Mouse (Mus musculus) CH12F3 (cell line): Measurements from ENCODE around the gene Irs1.

Experiments
- in situ Hi-C: fragments of 300-500 bp; cut with MboI; formaldehyde crosslinking; loops from 2 replicates; pipeline ENCODE4 v1.14.3; 2020; ENCODE audit warnings: low sequenced_read_pairs

The Irs1 gene

GRCm38 (mm10) chr1:82260055-82260454 lies 31.2 kb downstream of the Irs1 start:
- in situ Hi-C loops, result no loop called here

DNA sequence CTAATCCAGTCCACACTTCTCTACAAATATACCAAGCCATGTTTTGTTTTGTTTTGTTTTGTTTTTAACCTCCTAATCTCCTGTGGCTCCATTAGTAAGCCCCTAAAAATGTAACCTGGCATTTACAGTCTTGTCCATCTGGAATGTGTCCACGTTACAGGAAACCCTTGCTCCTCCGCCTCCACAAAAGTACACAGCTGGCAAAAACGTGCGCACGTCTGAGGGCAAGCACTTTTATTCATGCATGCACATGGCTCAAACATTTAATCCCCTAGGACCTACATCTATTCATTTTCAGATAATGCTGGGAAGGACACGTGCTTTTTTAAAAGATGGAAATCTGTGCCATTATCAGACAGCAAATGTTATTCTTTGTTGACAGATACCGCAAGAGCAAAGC lies 32.9 kb downstream of the Irs1 start:
- in situ Hi-C loops, result no loop called here

DNA sequence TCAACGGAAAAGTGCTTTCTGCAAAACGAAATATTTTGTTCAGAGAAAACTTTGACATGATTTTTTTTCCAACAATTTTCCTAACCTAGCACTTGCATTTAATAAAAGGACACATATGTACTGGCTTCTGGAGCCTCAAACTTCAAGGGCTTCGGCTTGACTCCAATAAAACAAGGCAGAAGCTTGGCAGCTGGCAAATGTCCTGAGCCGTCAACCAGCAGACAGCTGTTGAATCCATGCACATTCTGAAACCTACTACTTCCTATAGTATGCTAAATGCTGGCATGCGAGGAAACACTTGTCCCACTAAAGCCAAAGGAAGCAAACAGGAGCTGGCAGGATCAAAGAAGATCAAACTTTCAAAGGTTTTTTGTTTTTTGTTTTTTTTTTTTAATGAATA lies 33.8 kb downstream of the Irs1 start:
- in situ Hi-C loops, result no loop called here

GRCm38 (mm10) chr1:82253789-82254445 lies 37.3 kb downstream of the Irs1 start:
- in situ Hi-C loops, result no loop called here

GRCm38 (mm10) chr1:82247221-82247951 lies 43.8 kb downstream of the Irs1 start:
- in situ Hi-C loops, result no loop called here

DNA sequence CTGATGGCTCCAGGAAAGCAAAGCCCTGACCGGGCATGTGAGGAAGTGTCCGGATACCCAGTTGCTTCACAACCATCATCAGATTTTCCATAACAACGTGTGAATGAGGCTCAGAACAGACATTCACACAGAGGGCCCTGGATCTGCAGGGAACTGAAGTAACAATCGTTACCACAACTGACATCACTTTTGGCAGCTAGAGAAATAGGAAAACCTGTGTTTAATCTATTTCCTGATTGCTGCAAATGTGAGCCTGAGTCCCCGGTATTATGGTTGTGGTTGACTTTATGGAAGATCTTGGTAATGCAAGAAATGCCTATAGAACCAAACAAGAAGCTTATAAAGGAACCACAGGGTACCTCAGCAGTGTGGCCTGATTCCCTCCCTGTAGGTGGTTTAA lies 46.2 kb downstream of the Irs1 start:
- in situ Hi-C loops, result no loop called here

- in situ Hi-C loops, result no loop called here
Observed at GRCm38 (mm10) chr1:82243260-82243825, 47.9 kb downstream of the Irs1 start.

DNA sequence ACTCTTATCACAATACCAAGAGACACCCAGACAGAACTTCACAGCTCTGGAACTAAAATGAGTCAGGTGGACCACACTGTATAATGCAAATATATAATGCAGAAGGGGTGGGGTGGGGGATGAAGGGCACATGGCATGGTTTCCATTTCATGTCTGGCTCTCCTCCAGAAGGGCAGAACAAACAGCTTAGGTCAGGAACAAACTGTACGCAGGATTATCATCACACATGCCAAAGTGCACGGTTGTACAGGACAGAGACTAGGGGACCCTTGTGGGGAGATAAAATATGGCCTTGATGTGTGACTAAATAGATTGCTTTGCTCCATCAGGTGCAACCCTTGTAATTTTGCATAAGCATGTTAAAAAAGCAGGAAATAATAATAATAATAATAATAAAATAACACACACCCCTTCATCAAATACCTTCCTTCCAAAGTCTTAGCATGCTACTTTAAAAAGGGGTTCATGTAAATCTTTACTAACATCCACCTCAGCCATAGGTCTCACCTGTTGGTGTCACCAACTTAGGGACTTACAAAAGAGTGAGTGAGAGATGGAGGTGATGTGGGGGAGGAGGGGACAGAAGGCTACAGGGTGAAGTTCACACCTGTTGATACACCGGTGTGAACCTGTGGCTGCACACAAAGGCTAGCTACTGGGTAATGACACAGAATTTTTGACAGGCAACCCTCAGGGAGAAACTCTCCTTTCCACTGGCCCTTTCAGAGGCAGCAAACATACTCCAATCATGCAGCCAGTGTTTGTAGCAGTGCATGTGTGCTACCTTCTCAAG lies 51.6 kb downstream of the Irs1 start:
- in situ Hi-C loops, result no loop called here

GRCm38 (mm10) chr1:82238245-82238644 lies 53.0 kb downstream of the Irs1 start:
- in situ Hi-C loops, result no loop called here

GRCm38 (mm10) chr1:82235455-82236104 lies 55.6 kb downstream of the Irs1 start:
- in situ Hi-C loops, result no loop called here

DNA sequence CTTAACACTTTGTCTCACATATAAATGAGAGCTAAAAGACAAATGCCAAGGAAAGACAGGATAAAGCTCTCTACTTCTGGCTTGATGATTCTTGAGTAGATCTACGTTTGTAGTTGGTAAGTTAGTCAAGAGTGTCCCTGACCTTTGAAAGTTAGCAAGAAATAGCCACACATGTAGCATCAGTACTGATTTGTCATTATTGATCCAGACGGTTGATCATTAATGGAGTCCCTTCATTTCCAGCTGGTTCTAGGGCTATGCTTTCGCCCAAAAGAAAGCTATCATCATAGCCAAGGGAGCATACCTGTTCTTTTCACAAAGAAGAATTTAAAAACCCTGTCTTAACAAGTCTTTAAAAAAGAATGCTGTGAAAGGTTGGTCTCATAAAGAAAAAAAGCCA lies 56.6 kb downstream of the Irs1 start:
- in situ Hi-C loops, result no loop called here

- in situ Hi-C loops, result no loop called here
Observed at GRCm38 (mm10) chr1:82232812-82233211, 58.4 kb downstream of the Irs1 start, which contains the start of gene Gm9747. TSS of gene Gm9747 (plus strand) at chr1:82233112.

DNA sequence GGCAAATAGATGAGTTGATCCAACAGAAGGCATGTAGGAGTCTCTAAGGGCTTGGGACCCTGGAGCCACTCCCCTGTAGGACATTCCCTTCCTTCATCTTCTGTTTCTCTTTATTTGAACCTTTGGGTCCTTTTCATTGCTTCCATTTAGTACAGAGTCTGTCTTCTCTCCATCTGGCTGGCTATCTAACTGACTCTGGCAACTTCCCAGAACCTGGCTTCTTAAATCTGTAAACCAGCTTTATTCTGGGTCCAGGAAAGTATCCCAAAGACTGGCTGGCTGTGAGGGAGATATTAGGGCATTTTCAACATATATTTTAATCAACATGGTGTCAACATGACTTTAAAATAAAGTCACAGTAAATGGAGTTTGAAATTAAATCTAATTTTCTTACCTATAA lies 62.4 kb downstream of the Irs1 start:
- in situ Hi-C loops, result no loop called here

DNA sequence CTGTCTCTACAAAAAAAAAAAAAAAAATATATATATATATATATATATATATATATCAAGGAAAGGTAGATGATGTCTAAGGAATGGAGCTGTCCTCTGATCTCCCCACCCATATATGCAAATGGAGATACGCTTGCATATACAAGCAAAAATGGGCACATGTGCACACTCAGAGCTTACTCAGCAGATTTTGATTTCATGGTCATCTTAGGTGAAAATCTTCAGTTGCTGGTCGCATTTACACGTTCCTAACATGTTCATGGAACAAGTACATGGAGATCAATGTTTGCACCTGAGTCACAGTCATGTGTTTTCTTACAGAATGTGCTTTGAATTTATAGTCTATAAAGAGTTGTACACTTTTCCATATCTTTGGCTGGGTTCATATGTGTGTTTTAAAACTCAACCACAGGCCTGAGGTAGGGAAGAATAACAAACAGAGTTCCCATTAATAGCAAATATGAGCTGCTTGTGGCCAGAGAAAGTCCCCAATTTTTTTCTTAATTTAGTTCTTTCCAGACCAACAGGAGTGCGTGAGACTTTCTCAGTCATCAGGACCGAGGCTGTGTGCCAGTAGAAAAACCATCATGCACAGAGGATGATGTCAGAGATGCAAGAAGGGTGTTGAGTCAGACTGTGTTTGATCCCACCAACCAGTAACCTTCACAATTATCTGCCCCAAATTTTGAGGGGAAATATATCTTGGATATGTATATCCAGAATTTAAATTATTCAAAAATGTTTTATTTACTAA lies 68.0 kb downstream of the Irs1 start:
- in situ Hi-C loops, result no loop called here

DNA sequence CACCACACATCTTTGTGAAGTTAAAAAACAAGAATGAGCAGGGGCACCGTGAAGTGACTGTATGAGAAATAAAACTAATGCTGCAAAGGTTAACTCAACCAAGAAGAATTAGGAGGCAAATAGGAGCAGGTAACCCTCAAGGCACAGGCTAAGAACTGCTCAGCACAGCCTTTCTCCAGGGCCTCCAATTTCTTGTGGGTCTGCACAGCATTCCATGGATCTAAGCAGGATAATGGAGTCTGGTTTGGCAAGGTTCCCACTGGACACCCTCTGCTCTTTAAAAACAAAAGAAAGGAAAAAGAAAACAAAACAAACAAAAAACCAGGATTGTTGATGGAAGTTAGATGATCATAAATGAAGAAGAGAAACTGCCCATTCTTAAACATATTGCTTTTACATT lies 69.8 kb downstream of the Irs1 start:
- in situ Hi-C loops, result no loop called here

DNA sequence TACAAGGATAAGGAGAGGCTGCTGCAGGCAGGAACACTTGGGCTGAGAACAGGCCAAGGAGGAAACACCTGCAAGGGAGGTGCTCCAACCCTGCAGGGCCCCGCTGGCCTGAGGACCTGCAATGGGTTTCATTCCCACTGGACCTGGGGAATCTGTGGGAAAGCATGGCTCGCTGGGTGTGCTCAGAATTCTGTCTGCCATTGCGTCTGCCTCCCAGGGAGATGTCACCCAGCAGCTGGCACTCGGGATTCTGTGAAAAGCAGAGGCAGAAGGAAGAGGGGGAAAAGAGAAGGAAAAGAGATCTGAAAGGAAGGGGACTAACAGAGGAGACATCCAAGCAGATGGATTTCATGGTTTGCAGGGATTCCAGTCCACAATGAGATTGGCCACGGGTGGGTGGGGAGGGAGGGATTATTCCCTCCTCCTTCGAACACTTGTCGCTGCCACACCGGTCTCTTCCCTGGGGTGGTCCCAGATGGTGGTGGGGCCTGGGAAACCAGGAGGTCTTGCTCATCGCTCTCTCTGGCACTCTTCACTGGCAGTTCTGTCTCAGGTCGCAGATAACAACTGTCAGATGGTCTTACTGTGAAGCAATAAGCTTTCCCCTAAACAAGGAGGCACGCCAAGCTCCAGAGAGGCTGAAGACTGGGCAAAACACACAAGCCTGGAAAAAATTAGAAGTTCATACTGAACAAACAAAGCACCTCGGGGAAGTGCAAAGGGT lies 70.4 kb downstream of the Irs1 start:
- in situ Hi-C loops, result no loop called here

DNA sequence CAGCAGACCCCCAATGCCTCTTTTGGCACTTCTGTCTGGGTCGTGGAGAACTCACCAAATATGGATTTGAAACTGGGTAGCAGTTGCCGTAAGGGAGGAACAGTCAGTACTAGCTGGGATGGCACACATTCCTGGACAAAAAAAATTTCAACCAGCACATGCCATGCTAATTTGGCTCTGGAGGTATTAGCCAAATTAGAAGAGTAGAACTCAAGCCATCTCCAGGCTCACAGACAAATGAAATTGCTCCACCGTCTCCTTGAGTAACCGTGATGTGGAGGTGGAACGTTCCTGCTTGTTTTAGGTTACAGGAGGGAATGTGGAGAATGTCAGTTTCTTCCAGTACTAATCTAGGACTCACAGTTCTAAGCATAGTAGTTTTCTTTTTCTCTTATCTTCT lies 83.7 kb downstream of the Irs1 start:
- in situ Hi-C loops, result no loop called here

- in situ Hi-C loops, result no loop called here
Observed at GRCm38 (mm10) chr1:82200636-82201035, 90.6 kb downstream of the Irs1 start.

DNA sequence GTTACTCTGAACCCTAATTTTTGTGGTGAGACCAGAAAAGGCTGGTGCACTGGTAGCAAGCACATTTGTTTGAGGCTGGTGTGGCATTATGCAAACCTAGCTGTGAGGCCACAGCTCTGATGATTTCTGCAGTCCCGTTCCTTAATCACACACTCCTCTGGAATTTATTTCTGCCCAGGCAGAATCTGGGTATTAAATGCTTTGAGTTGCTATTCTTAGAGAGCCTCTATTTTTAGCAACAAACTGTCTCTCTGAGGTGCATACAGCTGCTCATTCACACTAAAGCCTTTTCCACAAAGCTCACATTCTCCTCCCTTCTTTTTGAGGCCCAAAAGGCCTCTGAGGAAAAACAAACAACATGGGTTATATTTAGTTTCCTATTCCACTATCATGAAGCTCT lies 91.3 kb downstream of the Irs1 start:
- in situ Hi-C loops, result no loop called here

DNA sequence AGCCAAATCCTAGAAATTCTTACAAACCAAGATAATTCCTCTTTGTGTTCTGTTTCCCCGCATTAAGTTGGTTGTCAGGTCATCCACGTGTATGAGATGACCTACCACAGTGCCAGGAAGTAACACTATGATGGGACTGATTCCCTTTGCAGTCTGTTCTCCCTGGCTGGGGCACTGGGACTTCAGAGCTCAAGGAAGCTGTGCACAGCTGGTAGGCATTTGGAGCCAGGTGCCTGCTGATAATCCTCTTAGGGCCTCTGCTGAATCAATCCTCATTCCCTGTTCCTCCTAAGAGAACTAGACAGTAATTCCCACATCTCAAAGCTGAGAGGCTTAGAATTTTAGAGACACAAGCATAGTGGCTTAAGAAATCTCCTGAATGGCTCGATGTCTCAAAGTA lies 99.6 kb downstream of the Irs1 start:
- in situ Hi-C loops, result no loop called here
